Mouse (Mus musculus) neutrophil, adult 5-6 weeks (primary cell): Measurements from ENCODE around the gene D230025D16Rik. TPM values are rescaled to one million over a fixed set of nuclear protein-coding genes. Genes with fewer than 3 reads are reported as not detected.
"Not testable (repeated sequence)": the region's sequence is repeated elsewhere in the genome, so short reads cannot be mapped to it uniquely, and the experiment has no call there.

Experiments
- ATAC-seq: fragments of 151-379, 151-347 bp; 2 replicates; pipeline ENCODE4 v1.8.0; 2017; ENCODE audit warnings: mild to moderate bottlenecking, moderate TSS enrichment; ENCODE audit not compliant: insufficient number of reproducible peaks, poor library complexity, low FRiP score, severe bottlenecking; ENCODE audit errors: extremely low read depth
- total RNA-seq: library from RNA; stranded (forward); fragments of 200-1000 nt; gene quantifications from 2 replicates; pipeline ENCODE4 v1.2.3, GENCODE M21; 2017

The D230025D16Rik gene
- 28.0 and 29.0 TPM in 2 replicates for total RNA-seq

DNA sequence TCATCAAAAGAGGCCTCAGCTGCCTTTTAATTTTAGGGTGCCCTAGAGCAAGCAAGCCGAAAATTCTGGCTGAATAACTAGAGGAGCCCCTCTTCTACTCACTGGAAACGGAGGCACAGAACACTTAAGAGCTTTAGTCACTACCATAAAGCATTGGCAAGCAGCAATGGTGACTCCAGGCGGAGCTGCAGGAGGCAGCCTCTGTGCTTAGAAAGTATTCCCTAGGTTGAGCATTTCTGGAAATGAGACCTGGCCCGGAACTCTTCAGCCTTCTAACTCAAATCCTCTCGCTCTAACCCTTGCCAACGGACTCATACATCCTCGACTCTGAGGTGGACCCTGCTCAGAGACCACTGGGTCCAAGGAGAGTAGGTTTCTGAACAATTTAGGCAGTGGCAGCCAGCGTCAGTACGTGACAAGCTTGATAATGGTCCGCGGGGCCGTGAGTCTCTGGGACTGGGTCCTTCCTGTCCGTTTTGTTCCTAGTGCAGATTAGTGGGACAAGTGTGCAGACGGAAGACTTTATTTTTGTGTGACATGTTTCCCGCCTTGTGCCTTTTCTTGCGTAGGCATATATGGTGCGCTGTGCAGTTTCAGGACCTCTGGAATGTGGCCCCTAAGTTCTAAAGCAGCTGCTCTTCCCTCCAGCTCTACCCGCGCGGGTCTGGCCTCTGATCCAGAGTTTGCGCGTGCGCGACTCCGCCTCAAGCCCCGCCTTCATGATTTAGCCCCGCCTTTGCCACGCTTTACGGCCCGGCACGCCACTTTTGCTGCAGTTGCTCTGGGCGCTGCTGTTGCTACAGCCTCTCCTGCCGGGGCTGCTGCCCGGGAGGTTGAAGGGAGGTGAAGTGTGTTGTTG lies at the start of gene D230025D16Rik:
Gene D230025D16Rik (plus strand): TSS at position 733 of the 859 bp plus-strand sequence.
- peak; percentile 98 for ATAC-seq

DNA sequence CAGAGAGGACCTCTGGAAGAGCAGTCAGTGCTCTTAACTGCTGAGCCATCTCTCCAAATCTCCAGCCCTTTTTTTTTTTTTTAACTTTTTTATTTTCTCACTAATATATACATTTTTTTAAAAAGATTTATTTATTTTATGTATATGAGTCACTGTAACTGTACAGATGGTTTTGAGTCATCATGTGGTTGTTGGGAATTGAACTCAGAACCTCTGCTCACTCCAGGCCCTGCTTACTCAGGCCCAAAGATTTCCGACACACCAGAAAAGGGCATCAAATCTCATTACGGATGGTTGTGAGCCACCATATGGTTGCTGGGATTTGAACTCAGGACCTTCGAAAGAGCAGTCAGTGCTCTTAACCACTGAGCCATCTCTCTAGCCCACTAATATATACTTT lies 49.7 kb upstream of the D230025D16Rik start:
- not testable (repeated sequence) for ATAC-seq

DNA sequence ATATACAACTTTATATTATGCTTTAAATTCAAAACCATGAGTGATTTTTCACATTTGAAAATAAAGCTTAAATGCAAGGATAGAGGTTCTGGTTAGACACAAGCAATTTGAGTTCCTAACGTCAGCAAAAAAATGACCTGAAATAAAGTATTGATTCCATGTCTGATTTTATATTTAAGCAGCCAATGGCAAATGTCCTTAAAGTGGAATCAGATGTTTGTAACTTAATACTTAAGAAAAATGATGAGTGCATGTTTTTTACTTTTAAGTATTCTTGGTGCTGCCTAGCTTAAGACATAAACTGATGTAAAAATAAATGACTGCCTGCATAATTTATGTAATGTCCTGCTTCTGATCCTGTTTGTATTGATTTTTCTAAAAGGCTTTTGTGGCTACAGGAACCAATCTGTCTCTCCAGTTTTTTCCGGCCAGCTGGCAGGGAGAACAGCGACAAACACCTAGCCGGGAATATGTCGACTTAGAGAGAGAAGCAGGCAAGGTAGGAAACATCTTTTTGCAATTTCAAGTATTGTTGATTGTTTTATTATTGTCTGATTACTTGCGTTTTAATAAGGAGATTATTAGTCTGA lies 46.6 kb upstream of the D230025D16Rik start:
- no peak for ATAC-seq

DNA sequence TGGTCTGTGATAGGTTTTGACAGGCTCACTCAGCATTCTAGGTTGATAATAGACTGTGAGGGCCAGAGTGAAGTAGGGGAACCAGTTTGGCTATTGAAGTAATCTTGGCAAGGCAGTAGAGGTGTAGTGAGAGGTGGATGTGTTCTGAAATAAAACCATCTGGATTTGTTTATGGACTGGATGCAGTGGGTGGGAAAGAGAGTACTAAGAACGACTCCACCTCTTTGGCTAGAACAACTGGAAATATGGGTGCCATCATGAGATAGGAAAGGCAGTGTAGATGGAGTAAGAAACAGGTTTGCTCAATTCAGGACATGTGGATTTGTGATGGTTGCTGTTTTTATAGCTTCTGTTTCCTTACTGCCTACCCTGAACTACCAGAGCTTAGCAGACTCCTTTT lies 42.7 kb upstream of the D230025D16Rik start:
- ATAC-seq: no peak

DNA sequence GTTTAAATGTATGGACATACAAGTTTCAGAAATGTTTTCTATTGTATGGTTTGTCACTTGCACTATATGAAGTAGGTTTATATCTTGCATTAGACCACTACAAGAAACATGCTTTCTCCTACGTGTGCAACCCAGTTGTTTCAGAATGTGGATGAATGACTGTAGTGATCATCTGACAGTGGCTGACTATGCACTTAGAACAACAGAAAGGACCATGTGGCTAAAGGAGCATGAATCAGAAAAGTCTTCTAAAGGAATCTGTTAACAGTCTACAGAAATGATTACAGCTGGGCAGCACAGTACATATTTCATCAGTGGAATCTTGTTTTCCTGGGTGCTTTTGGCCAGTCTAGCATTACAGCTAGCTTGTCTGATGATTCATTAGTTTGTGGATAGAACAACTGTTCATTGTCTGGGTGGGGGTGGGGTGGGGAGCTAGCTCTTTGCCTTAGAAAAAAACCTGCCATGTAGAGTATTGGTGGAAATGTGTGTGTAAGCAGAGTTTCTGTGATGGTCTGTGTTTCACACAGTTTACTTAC lies 38.4 kb upstream of the D230025D16Rik start:
- ATAC-seq: no peak

DNA sequence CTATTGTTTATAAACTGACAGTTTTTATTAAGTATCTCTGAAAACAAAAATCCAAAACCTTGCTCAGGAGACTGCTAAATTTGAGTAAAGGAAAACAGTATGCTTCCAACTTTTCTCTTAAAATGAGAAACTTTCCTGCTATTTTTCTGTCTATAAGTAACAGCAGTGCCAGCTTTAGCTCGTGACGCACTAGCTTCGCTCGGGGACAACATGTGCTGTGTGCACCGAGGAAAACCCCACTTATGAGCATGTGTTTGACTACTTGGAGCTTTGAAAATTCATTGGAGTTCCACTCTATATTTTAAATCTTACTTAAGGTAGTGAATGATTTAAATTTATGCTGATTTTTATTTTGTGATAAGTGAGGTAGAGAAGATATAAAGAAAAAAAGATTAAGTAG lies 32.8 kb upstream of the D230025D16Rik start:
- no peak for ATAC-seq

DNA sequence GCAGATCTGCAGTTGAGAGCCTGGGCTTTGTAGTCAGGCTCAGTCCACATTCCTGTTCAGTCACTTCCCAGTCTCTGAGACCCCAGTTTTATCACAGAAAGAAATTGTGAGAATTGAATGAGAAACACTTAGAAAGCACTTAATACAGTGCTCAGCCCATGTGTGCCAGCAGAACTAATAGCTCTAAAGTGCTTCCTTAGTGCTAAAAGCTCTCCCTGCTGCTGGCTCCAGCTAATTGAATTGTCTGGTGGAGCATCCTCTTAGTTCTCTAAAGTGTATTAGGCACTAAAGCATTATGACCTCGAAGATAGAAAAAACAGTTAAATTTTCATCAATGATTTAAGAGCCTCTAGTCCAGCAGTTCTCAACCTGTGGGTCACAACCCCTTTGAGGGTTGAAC lies 19.2 kb upstream of the D230025D16Rik start:
- no peak for ATAC-seq

DNA sequence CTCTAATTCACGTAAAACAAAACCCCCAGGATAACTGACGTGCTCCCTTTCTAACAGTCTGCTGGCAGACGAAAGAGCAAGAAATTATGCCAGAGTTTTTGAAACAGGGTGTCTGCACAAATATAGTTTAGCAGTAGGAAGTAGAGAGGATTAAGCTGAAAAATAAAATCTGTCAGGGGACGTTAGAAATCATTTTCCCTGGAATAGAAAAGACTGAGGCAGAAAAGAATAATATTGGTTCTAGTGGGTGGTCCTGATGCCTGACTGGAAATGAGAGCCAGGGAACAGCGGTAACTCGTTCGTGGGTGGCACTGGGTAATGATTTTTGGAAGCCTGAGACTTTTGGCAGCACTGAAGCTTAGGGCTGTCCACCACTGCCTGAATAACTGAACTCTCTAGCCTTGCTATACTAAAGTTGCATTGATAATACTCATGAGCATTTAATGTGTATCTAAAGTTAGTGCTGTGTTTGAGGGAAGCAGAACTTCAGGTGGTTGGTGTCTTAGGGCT lies 18.1 kb upstream of the D230025D16Rik start:
- ATAC-seq: no peak

DNA sequence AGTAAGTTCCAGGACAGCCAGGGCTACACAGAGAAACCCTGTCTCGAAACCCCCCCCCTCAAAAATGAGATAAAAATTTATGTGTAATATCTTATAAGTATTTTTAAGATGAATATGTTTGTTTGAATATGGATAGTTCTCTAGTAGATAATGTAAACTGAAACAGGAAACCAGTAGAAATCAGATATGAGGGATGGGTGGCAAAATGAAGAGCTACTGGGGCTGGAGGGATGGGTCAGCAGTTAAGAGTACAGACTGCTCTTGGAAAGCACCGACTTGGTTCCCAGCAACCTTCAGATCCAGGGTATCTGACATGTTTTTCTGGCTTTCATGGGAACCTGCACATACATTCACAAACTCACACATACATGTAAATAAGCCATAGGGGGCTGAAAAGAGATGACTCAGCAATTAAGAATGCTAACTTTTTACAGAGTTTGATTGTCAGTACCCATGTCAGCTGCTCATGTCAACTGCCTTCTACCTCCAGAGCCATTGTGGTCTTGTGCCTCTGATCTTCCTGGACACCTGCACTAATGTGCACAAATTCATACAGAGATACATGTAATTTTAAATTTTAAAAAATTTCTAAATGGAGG lies 17.2 kb upstream of the D230025D16Rik start:
- no peak for ATAC-seq

DNA sequence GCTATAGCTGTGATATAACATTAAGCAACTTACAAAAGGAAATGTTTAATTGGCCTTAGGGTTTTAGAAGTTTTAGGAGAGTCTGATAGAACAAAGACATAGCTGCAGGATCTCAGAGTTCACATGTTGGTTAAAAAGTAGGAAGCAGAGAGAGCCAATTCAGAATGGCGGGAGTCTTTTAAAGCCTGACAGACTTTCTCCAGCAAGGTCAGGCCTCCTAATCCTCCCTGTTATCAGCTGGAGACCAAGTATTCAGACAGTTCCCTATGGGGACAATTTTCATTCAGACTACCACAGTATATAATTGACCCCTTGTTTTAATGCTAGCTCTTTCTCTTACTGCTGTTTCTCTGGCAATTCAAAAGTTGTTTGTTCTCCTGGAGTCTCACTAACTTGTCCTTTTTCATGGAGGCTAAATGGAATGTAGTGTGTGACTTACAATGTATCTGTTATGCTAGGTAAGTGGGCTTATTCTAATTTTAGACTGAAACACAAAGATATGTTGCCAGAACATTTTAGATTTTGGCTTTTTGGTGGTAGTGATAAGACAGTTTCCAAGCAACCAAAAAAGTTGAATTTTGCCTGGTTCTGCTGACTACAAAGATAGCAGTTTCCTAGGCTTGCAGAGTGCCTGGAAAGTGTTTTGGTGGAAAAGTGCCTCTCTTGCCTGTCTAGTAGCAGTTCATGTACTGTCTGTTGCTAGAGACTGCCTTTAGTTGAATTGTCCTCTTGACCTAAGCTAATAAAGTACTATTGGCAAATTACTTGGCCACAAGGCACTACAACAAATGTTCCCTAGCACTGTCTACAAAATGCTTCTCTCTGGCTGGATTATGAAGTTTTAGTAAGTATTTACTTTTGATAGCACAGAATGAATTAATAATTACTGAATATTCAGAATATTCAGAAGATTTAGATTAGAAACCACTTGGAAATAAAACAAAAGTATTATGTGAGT lies 15.5 kb upstream of the D230025D16Rik start:
- ATAC-seq: no peak

DNA sequence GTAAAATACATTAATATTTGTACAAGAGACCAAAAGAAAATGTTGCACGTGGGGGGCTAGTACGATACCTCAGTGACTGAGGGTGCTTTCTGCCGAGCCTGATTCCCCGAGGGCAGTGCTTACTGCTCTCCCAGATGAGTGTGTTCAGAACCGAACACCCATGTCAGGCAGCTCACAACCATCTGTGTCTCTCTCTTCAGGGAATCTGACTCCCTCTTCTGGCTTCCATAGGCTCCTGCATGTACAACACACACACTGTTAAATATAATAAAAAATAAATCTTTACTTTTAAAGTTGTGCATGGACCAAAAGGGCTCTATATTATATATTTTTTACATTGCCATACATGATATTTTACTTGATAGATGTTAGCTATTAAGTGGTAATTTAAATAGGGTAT lies 10.8 kb upstream of the D230025D16Rik start:
- no peak for ATAC-seq

DNA sequence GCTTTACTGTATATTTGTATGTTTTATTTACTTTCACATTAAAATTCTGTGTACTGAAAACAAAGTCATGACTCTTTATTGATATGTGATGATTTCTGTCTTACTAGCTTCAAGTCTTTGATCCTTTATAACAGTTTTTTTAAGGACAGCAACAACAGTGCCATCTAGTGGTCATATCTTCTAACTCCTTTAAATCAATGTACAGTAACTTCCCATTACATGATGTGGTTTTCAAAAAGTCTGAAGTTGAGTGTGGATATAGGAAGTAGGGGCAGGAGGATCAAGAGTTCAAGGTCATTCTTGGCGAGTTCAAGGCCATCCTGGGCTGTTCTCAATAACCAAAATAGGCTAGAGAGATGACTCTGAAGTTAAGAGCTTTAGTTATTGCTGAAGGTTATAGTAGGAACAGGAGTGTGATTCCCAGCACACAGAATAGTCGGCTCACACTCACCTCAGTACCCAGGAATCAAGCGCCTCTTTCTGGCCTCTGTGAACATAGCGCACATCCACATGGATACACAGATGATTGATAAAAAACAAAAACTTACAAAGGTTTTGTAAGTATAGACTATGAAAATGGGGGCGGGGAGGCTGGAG lies 6.9 kb upstream of the D230025D16Rik start:
- peak; percentile 63 for ATAC-seq

DNA sequence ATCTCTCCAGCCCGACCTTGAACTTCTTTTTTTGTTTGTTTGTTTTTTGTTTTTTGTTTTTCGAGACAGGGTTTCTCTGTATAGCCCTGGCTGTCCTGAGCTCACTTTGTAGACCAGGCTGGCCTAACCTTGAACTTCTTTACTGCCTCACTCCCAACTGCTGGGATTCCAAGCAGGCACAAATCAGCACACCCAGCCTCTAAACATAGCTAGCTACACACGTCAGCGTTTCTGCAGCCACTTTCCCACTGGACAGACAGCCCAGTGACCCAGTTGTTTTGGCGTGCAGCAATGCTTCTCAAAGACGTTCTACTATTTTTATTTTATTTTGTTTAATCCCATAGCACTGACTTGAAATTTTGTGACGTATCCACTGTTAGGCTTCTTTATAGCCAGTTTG lies 1.1 kb upstream of the D230025D16Rik start:
- ATAC-seq: no peak

DNA sequence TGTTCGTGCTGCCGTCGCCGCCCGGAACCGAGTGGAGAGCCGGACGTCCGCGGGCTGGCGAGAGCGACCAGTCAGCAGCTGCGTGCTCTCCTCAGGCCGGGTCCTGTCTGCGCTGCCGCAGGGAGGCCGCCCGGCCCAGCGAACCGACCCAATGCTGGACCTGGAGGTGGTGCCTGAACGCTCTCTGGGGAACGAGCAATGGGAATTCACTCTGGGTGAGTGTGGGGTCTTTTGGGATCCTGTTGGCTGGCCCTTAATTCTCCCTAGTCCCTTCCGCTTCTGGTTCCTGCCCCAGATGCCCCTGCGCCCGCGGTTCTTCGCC lies 288 bp downstream of the D230025D16Rik start:
- ATAC-seq: no peak; the same call in 1 of the 2 replicates

DNA sequence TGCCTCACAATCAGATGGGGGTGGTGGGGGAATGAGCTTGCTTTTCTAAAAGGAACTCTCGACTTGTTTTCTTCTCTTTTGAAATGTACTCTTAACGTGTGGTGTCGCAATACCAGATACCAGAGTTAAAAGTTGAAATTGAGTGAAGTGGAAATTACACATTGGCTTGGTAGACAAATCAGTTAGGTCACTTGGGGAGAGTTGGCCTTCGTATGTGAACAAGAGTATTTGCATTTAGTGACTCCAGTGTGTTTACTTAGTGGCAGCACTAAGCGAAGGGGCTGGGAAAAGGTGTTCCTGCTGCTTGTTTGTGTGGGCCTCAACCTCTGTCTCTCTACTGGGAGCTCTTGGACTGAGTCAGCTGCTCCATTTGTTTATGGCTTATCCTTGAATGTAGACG lies 972 bp downstream of the D230025D16Rik start:
- ATAC-seq: no peak

DNA sequence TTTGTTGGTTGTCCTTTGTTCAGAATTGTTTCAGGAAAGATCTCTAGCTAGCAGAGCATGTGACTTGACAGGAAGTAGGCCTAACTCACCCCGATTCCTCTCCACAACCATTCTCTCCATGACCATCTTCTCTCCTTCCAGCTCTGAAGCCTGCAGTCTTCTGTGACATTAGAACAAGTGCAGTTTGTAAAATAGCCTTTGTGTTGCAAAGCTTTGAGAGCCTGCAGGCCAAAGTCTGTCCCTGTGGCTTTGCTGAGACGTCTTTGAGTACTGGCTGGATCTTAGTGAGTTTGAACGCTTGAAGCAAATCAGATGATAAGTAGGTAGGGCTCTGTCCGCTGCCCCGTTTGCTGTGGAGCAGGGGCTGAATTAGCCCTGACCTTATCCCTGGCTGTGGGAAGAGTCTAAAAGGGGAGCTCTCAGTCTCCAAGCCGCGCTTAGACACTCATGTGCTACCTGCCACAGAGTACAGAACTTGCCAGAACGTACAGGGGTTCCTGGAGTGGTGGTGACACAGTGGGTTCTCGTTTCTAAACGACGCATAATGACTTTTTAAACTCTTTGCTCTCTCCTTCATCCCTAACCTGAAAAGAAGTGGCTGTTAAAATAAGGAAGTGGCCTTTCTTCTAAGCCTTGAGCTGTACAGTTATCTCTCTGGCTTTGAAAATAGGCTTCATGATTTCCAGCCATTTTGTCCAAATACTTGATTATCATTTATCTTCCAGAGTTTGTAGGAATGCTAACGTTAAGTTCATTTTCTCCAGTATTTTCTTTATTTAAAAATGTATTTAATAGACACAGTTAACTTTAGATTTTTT lies 6.8 kb downstream of the D230025D16Rik start:
- ATAC-seq: no peak

DNA sequence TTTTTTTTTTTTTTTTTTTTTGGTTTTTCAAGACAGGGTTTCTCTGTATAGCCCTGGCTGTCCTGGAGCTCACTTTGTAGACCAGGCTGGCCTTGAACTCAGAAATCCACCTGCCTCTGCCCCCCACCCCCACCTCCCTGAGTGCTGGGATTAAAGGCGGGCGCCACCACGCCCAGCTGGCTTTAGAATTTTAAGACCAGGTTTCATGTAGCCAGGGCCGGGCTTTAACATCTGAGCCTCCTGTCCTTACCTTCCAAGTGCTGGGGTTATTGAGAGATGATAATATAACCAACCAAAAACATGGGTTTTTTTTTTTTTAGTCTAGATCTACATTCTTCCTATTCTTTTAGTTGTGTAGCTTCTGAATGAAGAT lies 7.4 kb downstream of the D230025D16Rik start:
- ATAC-seq: not testable (repeated sequence)
